Mouse (Mus musculus) mature B cell (primary cell): ENCODE results near the gene Epdr1.

Source experiments
- in situ Hi-C: fragments of 300-500 bp; cut with MboI; formaldehyde crosslinking; loops from 2 replicates; pipeline ENCODE4 v1.14.3; 2019

Gene Epdr1

DNA sequence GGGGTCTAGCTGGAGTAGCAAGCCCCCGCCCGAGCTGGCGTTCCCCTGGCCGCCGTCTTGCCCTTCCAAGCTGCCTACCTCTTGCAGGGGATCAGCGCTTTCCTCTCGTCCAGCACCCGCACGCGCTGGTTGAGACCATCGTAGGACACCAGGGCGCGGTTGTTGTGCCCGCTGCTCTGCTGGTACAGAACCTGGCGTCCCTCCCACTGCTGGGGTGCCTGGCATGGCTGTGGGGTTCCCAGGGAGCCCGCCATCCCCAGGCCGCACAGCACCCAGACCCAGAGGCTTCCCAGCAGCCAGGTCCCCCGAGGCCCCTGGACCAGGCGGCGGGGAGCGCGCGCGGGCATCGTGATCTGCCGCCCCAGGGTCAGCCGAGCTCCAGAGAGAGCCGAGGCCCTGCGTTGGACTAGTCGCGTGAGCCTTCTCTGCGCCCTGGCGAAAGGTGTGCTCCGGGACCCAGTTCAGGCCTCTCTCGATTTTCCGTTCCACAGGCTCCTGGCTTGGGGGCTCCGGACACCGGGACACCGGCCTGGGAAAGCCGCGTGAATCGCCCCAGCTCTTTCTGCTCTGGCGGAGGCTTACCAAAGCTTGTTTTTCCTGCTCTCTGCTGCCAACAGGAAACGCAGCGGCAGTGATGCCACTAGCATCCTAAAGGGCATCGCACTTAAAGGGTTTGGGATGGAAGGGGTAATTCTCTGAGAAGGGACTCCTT is at the start of gene Epdr1:
Epdr1 (minus strand) TSS at position 712 of the 712 bp plus-strand sequence.
- in situ Hi-C loops: no loop called here

GRCm38 (mm10) chr13:19668355-19669140 is 48.8 kb upstream of the Epdr1 start:
- in situ Hi-C loops: no loop called here

DNA sequence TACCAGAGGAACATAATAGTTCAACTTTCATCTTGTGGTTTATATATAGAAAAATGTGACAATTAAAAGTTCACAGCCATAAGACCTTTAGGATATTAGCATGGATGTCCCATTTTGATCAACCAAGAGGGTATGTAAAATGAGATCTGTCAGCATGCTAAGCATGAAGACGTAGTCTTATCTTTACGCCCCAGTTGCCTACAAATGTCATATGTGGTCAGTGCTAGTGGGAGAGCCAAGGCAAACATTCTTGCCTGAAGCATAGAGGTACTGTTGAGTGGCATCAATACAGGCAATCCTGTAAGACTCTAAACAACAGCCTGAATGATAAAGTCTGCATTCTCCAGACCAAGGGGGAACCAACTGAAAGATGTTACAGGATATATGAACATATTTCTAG is 32.7 kb upstream of the Epdr1 start:
- in situ Hi-C loops: no loop called here

- in situ Hi-C loops: no loop called here
Measured at GRCm38 (mm10) chr13:19649824-19650223, 30.1 kb upstream of the Epdr1 start.

GRCm38 (mm10) chr13:19644225-19644624 is 24.5 kb upstream of the Epdr1 start:
- in situ Hi-C loops: no loop called here

GRCm38 (mm10) chr13:19643519-19643918 is 23.8 kb upstream of the Epdr1 start:
- in situ Hi-C loops: no loop called here

DNA sequence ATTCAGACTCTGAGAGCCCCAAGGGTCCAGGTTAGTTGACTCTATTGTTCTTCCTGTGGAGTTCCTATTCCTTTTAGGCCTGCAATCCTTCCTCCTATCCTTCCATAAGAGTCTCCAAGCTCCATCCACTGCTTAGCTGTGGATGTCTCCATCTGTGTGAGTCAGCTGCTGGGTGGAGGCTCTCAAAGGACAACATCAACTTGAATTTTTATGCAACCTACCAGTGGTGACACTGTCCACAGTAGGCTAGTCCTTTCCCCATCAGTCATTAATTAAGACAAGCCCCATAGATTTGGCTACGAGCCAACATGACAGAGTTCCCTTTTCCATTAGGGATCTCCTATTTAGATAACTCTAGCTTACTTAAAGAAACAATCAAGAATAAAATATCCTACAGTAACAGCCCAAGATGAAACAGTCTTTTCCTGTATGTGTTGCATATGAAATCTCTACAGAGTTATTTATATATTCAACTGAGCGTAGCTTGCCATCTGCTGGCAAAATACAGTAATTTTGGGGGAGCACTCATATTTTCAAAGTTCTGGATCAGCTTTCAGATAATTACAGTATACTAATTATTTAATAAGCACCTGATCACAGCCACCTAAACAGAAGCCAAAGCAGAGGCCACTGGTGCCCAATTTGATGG is 20.6 kb upstream of the Epdr1 start:
- in situ Hi-C loops: no loop called here

GRCm38 (mm10) chr13:19636131-19636530 is 16.4 kb upstream of the Epdr1 start:
- in situ Hi-C loops: no loop called here

- in situ Hi-C loops: no loop called here
Measured at GRCm38 (mm10) chr13:19630768-19631709, 11.3 kb upstream of the Epdr1 start.

DNA sequence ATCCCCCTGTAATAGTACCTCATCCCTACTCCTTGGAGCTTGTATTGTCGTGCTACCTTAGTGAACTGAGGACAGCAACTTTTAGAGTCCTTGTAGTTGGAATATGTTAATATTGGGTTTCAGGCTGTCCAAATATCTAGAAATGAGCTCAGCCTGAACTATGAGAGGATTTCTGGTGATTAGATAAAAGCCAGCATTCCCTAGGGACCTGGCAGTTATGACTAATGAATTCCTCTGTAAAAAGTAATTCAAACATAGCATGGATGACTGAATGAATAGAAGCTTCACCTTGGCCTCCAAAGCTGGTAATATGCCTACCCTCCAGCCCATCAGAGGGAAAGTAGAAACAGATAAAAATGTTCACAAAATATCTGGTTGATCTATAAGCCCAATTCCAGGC is 6.7 kb upstream of the Epdr1 start:
- in situ Hi-C loops: no loop called here

- in situ Hi-C loops: no loop called here
Measured at GRCm38 (mm10) chr13:19624632-19625320, 5.0 kb upstream of the Epdr1 start.

GRCm38 (mm10) chr13:19623228-19623905 is 3.6 kb upstream of the Epdr1 start:
- in situ Hi-C loops: no loop called here

GRCm38 (mm10) chr13:19622573-19623227 is 3.0 kb upstream of the Epdr1 start, which contains the start of gene Sfrp4:
Gene Sfrp4, plus strand, starts transcription at chr13:19623104.
- in situ Hi-C loops: no loop called here

DNA sequence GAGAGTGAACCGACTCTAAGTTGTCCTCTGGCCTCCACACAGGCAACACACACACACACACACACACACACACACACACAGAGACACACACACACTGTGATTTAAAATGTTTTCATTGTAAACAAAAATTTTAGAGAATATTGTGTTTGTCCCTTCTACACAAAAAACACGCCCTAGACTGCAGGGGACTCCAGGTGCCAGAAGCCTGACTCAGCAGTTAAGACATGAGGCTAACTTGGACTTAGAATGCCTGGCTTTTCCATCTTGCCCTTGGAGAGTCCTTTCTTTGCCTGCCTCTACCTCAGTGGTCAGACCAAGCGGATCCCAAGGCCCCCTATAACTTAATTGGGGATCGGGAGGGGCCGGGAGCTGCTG is 899 bp downstream of the Epdr1 start:
- in situ Hi-C loops: no loop called here

DNA sequence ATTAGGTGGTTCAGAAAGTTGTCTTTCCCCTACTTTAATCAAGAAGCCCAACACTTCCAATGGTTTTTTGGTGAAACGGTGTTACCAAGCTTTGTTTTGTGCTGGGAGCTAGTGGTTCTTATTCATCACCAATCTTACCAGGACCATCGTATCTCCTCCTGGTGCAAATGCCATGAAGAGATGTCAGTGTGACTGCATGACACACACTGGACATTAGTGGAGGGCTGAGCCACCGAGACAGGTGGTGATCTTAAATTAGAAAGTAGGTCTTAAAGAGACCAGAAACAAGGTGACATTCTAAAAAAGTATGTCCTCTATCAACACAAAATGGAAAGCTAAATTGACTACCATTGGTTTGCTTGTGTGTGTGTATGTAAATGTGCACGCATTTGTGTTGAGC is 1.6 kb downstream of the Epdr1 start:
- in situ Hi-C loops: no loop called here

GRCm38 (mm10) chr13:19614311-19614710 is 5.4 kb downstream of the Epdr1 start:
- in situ Hi-C loops: no loop called here

GRCm38 (mm10) chr13:19613426-19613825 is 6.3 kb downstream of the Epdr1 start:
- in situ Hi-C loops: no loop called here

- in situ Hi-C loops: no loop called here
Measured at GRCm38 (mm10) chr13:19612963-19613362, 6.8 kb downstream of the Epdr1 start.

- in situ Hi-C loops: no loop called here
Measured at GRCm38 (mm10) chr13:19612348-19612747, 7.4 kb downstream of the Epdr1 start.

DNA sequence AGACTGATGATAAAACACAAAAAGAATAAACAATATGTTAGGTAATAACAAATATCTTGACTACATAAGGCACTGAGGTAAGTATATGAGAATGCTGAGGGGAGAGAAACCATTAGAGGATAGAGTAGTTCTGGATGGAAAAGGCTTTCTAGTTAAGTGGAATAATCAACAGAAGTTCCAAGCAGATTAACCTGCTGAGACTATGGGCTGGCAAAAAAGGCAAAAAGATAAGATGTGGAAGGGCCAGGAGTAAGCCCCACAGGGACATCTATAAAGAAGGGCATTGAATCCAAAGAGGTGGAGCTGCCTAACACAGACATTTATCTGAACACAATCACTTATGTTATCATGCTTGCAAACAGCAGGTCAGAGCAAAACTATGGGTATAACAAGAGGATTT is 11.6 kb downstream of the Epdr1 start:
- in situ Hi-C loops: no loop called here
